In genomic region chr2:131159938-131160581, GRCm38 (mm10) we compare ENCODE assay signal across 7 mouse cellular contexts. TPM values are rescaled to one million over a fixed set of nuclear protein-coding genes. Genes with fewer than 3 reads are reported as not detected.
DNase-seq lines count a peak whose midpoint lies in the region; ATAC-seq lines count a peak whose summit lies in the region.

TSS of gene 1700037H04Rik (minus strand) at chr2:131160081.

- peak within 1 kb of the TSS; percentile 93 for H3K27ac ChIP-seq in intestine, embryonic 16.5 days (ENCODE audit: low read length)
- peak within 1 kb of the TSS; percentile 90 for H3K27ac ChIP-seq in midbrain, embryonic 11.5 days (ENCODE audit: low read depth, low read length)

- H3K36me3 ChIP-seq in intestine, embryonic 16.5 days (ENCODE audit: control insufficient read depth, insufficient read depth, low read length) = no peaks in the 10 kb centered on the region
- no peaks in the 10 kb centered on the region for H3K36me3 ChIP-seq in midbrain, embryonic 11.5 days (ENCODE audit: control insufficient read depth, insufficient read depth, low read length)

- peak; percentile 96 for DNase-seq in adrenal gland, adult 8-10 months
- DNase-seq in embryo, embryonic 9.5 days (ENCODE audit: extremely low spot score) = peak; percentile 96
- DNase-seq in gastrocnemius, postnatal 4 days (ENCODE audit: low spot score in 2 of 2) = peak; percentile 87 to 97
- peak; percentile 92 to 94 for DNase-seq in left cerebral cortex, postnatal 36 days (ENCODE audit: low spot score in 2 of 2)
- peak; percentile 99 for DNase-seq in midbrain, embryonic 11.5 days (ENCODE audit: low spot score, missing footprints)
- DNase-seq in skeletal muscle tissue, adult 2 months (ENCODE audit: low read depth, low spot score) = peak; percentile 98

- ATAC-seq in intestine, embryonic 16.5 days = peak; percentile 94
- peak; percentile 97 for ATAC-seq in midbrain, embryonic 11.5 days (ENCODE audit: low FRiP score)

- intact Hi-C loops in left cerebral cortex, postnatal 36 days (cut with DNase I) = loop anchor here (2.0 kb wide), 1 partner anchor 65 kb away; no protein-coding TSS in a partner anchor

- H3K4me3 ChIP-seq in intestine, embryonic 16.5 days (ENCODE audit: low read length) = peak within 1 kb of the TSS; percentile 84
- H3K4me3 ChIP-seq in midbrain, embryonic 11.5 days (ENCODE audit: low read depth, low read length) = peak within 1 kb of the TSS; percentile 63

- under 1% methylated on average over 54 of the region's 54 CpGs for WGBS in intestine, embryonic 16.5 days
- WGBS in midbrain, embryonic 11.5 days = under 1% methylated on average over 54 of the region's 54 CpGs

- H3K9me3 ChIP-seq in intestine, embryonic 16.5 days (ENCODE audit: control insufficient read depth, low read length) = no peaks in the 10 kb centered on the region
- no peaks in the 10 kb centered on the region for H3K9me3 ChIP-seq in midbrain, embryonic 11.5 days (ENCODE audit: control insufficient read depth, low read length)

- peaks cover 12% of the 10 kb centered on the region for H3K4me1 ChIP-seq in intestine, embryonic 16.5 days (ENCODE audit: control insufficient read depth, insufficient read depth, low read length)
- H3K4me1 ChIP-seq in midbrain, embryonic 11.5 days (ENCODE audit: control insufficient read depth, insufficient read depth, low read length) = peaks cover 20% of the 10 kb centered on the region

- no peaks in the 10 kb centered on the region for H3K27me3 ChIP-seq in intestine, embryonic 16.5 days (replicated peaks; ENCODE audit: control insufficient read depth, insufficient read depth, low read length)
- H3K27me3 ChIP-seq in midbrain, embryonic 11.5 days (ENCODE audit: control insufficient read depth, insufficient read depth, low read length) = no peaks in the 10 kb centered on the region

- peak within 1 kb of the TSS; percentile 87 for H3K9ac ChIP-seq in intestine, embryonic 16.5 days (ENCODE audit: low read depth, low read length)
- H3K9ac ChIP-seq in midbrain, embryonic 11.5 days (ENCODE audit: low read length) = peak within 1 kb of the TSS; percentile 72

- peak within 1 kb of the TSS; percentile 91 for H3K4me2 ChIP-seq in intestine, embryonic 16.5 days (ENCODE audit: low read depth, low read length)
- H3K4me2 ChIP-seq in midbrain, embryonic 11.5 days = peak within 1 kb of the TSS; percentile 85

RNA-seq across cellular contexts. Expression of gene 1700037H04Rik, which starts in this region (rescaled TPM):
- 10 to 100 TPM; 32.2 to 68.7 (median 53.9) TPM for total RNA-seq in adrenal gland, adult 8-10 months (2022)
- 10 to 100 TPM; 11.7 to 14.5 TPM for total RNA-seq in gastrocnemius, postnatal 4 days (2021)
- polyA plus RNA-seq in intestine, embryonic 16.5 days (2015; fragmentation: Nextera tagmentation; extraction: Ambion mirVana) = 138 and 160 TPM in 2 replicates
- 10 to 100 TPM; 71.1 to 78.3 TPM for total RNA-seq in left cerebral cortex, postnatal 36 days (2021)
- polyA plus RNA-seq in midbrain, embryonic 11.5 days (2014; fragmentation: Nextera tagmentation; extraction: Ambion mirVana) = 112 and 122 TPM in 2 replicates

Comparison
In these comparisons a context has a peak if more than half of its experiments do, and no peak if none do; other contexts are left out.
1. Peak in every context shown above with its lines: DNase-seq, ATAC-seq, H3K4me3 ChIP-seq and H3K27ac ChIP-seq.